Mouse (Mus musculus) cerebellum, adult 2 months (tissue): ENCODE data around the gene Zfp280d.

Experiments used
- CTCF ChIP-seq: fragments of 200-500 bp; IDR thresholded peaks from 2 replicates; pipeline ENCODE4 v1.5.1; 2011; ENCODE audit warnings: low read depth, mild to moderate bottlenecking, control low read depth, low read length, moderate library complexity, borderline replicate concordance; ENCODE audit not compliant: insufficient read depth
- POLR2A ChIP-seq: fragments of 200-500 bp; IDR thresholded peaks from 2 replicates; pipeline ENCODE4 v1.6.1; 2011; ENCODE audit warnings: low read length, control low read depth, borderline replicate concordance; ENCODE audit not compliant: insufficient read depth

GRCm38 (mm10) chr9:72226536-72226935, 48.1 kb upstream of the Zfp280d start:
- TF ChIP-seq CTCF (no peak), POLR2A (no peak)
